ENCODE assay signal across 10 mouse cellular contexts in the genomic region with DNA sequence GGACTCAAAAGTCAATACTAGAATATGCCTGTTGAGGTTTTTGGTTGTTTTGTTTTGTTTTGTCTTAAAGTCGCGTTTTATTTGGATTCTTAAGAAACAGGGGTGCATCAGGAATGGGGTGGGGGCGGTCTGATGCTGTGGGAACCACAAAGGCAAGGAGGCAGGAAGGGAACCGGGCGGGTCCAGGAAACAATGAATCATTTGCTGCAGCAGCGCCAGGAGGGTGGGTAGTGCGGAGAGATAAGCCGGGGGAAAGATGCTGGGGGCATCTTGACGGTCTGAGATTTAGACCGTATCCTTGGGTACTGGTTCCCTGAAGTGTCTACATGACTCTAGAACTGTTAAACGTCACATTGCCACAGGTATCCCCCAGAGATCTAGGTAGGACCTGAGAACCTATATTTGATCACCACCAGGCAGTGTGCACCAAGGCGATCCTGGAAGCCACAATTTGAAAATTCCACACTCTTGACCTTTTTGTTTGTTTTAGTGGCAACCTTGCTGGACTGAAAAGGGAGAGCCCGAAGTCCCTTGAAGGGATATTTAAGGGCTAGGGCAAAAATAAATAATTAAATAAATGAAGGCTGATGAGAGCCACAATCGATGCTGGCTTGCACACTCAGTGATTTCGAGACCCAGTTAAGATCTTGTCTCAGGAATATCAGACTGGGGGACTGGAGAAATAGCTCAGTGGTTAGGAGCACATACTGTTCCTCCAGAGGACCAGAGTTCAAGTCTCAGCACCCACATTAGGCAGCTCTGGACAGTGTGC. TPM values are rescaled to one million over a fixed set of nuclear protein-coding genes. Genes with fewer than 3 reads are reported as not detected.
DNase-seq lines count a peak whose midpoint lies in the region; ATAC-seq and TF ChIP-seq lines count a peak whose summit lies in the region.
"Had no signal": no experiment of that assay in that cellular context is flagged by ENCODE, and none has a peak within 500 bp of the region (broad histone marks: within the 10 kb centered on the region; RNA-seq: fewer than 3 reads in every experiment).

No protein-coding gene starts in this region.

- no peak overlapping the region for H3K4me2 ChIP-seq in heart, embryonic 11.5 days
- H3K4me2 ChIP-seq in midbrain, postnatal 0 days (ENCODE audit: low read depth, low read length, poor library complexity, severe bottlenecking), result no peak overlapping the region

- H3K9ac ChIP-seq in heart, embryonic 11.5 days (ENCODE audit: low read depth, low read length), result no peak overlapping the region
- no peak overlapping the region for H3K9ac ChIP-seq in midbrain, postnatal 0 days (replicated peaks; ENCODE audit: low read length, poor library complexity, severe bottlenecking)

- H3K36me3 ChIP-seq in heart, embryonic 11.5 days (ENCODE audit: control insufficient read depth, insufficient read depth, low read length), result no peaks in the 10 kb centered on the region
- no peaks in the 10 kb centered on the region for H3K36me3 ChIP-seq in midbrain, postnatal 0 days (ENCODE audit: insufficient read depth, low read length)

- H3K9me3 ChIP-seq in heart, embryonic 11.5 days (replicated peaks; ENCODE audit: control insufficient read depth, low read length), result no peaks in the 10 kb centered on the region
- H3K9me3 ChIP-seq in midbrain, postnatal 0 days (ENCODE audit: low read length), result no peaks in the 10 kb centered on the region

- no peaks in the 10 kb centered on the region for H3K27me3 ChIP-seq in heart, embryonic 11.5 days (ENCODE audit: control insufficient read depth, insufficient read depth, low read length)
- H3K27me3 ChIP-seq in midbrain, postnatal 0 days (ENCODE audit: insufficient read depth, low read length), result no peaks in the 10 kb centered on the region

- 42% methylated on average over 15 of the region's 15 CpGs for WGBS in heart, embryonic 11.5 days (ENCODE audit: insufficient replicate concordance)
- WGBS in midbrain, postnatal 0 days, result 84% methylated on average over 15 of the region's 15 CpGs

- H3K4me3 ChIP-seq in heart, embryonic 11.5 days (ENCODE audit: low read depth, low read length), result no peak overlapping the region
- no peak overlapping the region for H3K4me3 ChIP-seq in midbrain, postnatal 0 days (ENCODE audit: low read depth, low read length)

- no peak for TF ChIP-seq CTCF in midbrain, postnatal 0 days (IDR thresholded peaks at IDR 0.05)

- peak; percentile 98 for DNase-seq in heart, adult 11 months
- DNase-seq in heart, adult 8-10 months (ENCODE audit: low spot score), result peak; percentile 78
- peak; percentile 59 for DNase-seq in kidney, adult 9 months
- DNase-seq in lung, postnatal 4 days, result peak; percentile 68 to 77
- DNase-seq in midbrain, postnatal 0 days (ENCODE audit: low spot score), result no peak
- no peak for DNase-seq in spleen, postnatal 36 days (ENCODE audit: low spot score in 2 of 2)
- DNase-seq in urinary bladder, postnatal 25 days (ENCODE audit: low spot score), result no peak
- DNase-seq: midbrain, embryonic 14.5 days; right cerebral cortex, postnatal 4 days had no signal

- H3K4me1 ChIP-seq in heart, embryonic 11.5 days (ENCODE audit: control insufficient read depth, insufficient read depth, low read length), result peaks cover 4% of the 10 kb centered on the region
- no peaks in the 10 kb centered on the region for H3K4me1 ChIP-seq in midbrain, postnatal 0 days (ENCODE audit: insufficient read depth, low read length)

- no peak; the same call in 1 of the 2 replicates for ATAC-seq in heart, embryonic 11.5 days (replicated peaks; ENCODE audit: insufficient number of reproducible peaks, low FRiP score, low TSS enrichment)
- ATAC-seq in midbrain, postnatal 0 days (ENCODE audit: low FRiP score), result no peak

- H3K27ac ChIP-seq in heart, embryonic 11.5 days (ENCODE audit: low read depth, low read length), result no peak overlapping the region
- H3K27ac ChIP-seq in midbrain, postnatal 0 days (ENCODE audit: low read depth, low read length), result no peak overlapping the region

RNA-seq across cellular contexts. Expression of a gene that starts 8.6 kb away (rescaled TPM):
- 24.1 and 27.8 TPM in 2 replicates for polyA plus RNA-seq in heart, embryonic 11.5 days (2014; fragmentation: Nextera tagmentation; extraction: Ambion mirVana)
- 10 to 100 TPM; 17.6 to 21.7 (median 20.4) TPM for total RNA-seq in heart, adult 8-10 months (2022)
- 6.4 and 8.7 TPM in 2 replicates for total RNA-seq in midbrain, postnatal 0 days (2014; rRNA removed)
- polyA plus RNA-seq in midbrain, postnatal 0 days (2015; fragmentation: Nextera tagmentation; extraction: Ambion mirVana), result 6.7 and 7.8 TPM in 2 replicates

Comparison
In these comparisons a context has a peak if more than half of its experiments do, and no peak if none do; other contexts are left out.
1. DNase-seq: peak in heart, adult 11 months (single experiment), heart, adult 8-10 months (single experiment), kidney, adult 9 months (single experiment) and lung, postnatal 4 days (2 of 2); none in midbrain, postnatal 0 days (single experiment), spleen, postnatal 36 days (0 of 2) and urinary bladder, postnatal 25 days (single experiment).